Mouse (Mus musculus) C3H10T1/2 (cell line): Measurements from ENCODE around the gene Hist1h2af. TPM values are rescaled to one million over a fixed set of nuclear protein-coding genes. Genes with fewer than 3 reads are reported as not detected.

Experiments
- polyA plus RNA-seq, 2 experiments: library from polyadenylated mRNA; unstranded; fragments of >200 nt; fragmentation: generic; extraction: Trizol; gene quantifications; one replicate each; pipeline ENCODE4 v1.2.1; 2012; ENCODE audit warnings: missing spikeins in 2 of 2

Gene Hist1h2af
- polyA plus RNA-seq = 10 to 100 TPM; 20.1 to 25.8 TPM

DNA sequence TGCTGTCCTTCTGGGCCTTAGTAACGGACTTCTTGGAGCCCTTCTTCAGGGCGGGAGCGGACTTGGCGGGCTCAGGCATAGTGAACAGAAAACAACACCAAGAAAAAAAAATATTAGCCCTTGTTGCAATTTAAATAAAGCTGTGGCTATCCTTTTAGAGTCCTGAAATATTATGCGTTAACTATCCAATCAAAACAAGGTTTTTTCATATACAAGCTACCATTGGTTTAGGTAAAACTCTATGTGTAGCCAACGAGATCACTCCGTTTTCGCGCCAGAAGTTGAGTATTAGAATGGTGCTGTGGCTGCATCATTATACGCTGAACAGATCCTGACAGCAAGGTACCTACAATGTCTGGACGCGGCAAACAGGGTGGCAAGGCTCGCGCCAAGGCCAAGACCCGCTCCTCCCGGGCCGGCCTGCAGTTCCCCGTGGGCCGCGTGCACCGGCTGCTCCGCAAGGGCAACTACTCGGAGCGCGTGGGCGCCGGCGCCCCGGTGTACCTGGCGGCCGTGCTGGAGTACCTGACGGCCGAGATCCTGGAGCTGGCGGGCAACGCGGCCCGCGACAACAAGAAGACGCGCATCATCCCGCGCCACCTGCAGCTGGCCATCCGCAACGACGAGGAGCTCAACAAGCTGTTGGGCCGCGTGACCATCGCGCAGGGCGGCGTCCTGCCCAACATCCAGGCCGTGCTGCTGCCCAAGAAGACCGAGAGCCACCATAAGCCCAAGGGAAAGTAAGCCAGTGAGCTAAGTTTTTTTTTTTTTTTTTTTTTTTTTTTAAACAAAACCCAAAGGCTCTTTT is at the start of gene Hist1h2af:
Gene Hist1h2af, plus strand, starts transcription at position 347 of the 808 bp plus-strand sequence.

GRCm38 (mm10) chr13:23488400-23489322 is 45.0 kb upstream of the Hist1h2af start, which contains the start of gene Btn2a2:
Gene Btn2a2 (minus strand): TSS chr13:23488857.

DNA sequence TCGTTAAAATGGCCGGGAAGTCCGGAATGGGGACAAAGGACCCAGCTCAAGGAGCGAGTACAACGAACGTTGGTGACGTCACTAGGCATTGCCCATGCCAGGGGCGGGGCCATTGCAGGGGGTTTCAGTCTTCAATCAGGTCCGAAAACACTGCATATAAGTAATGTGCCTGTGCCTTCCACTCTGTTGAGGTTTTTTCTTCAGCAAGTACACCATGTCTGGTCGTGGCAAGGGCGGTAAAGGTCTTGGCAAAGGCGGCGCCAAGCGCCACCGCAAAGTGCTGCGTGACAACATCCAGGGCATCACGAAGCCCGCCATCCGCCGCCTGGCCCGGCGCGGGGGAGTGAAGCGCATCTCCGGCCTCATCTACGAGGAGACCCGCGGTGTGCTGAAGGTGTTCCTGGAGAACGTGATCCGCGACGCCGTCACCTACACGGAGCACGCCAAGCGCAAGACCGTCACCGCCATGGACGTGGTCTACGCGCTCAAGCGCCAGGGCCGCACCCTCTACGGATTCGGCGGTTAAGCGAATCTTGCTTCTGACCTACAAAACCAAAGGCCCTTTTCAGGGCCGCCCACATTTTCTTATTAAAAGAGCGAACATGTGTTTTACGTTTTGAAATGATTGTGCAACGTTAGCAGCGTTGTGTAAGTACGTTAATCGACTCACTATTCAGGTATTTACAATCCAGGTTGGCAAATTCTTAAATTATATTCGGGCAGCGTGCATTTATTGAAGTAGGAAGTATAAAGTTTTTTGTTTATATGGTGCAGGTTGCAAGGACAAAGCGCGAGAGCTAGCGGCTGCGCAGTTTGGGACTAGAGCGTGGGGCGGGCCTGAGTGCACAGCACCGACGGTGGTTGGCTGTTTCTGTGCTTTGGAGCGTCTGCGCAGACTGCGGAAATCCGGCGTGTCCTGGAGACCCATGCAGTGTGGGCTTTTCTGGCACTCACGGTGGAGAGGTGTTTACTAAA is 2.5 kb upstream of the Hist1h2af start, which contains the start of gene Hist1h4h:
Gene Hist1h4h, plus strand, starts transcription at position 150 of the 975 bp plus-strand sequence.

GRCm38 (mm10) chr13:23535137-23536075 is 1.7 kb downstream of the Hist1h2af start, which contains the start of gene Hist1h3g:
Gene Hist1h3g (plus strand): TSS chr13:23535422.

DNA sequence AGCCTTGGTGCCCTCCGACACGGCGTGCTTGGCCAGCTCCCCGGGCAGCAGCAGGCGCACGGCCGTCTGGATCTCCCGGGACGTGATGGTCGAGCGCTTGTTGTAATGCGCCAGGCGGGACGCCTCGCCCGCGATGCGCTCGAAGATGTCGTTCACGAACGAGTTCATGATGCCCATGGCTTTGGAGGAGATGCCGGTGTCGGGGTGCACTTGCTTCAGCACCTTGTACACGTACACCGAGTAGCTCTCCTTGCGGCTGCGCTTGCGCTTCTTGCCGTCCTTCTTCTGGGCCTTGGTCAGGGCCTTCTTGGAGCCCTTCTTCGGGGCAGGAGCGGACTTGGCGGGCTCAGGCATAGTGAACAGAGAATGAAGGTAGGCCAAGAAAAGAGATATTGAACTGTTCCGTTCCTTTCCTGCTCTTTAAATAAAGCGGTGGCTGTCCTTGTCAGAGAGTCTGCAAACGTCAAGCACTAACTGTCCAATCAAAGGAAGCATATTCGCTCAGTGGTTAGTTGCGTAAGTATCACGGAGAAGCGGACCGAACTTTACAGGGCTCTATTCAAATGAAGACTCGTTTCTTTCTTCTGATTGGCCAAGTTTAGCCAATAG is 9.4 kb downstream of the Hist1h2af start, which contains the start of gene Hist1h2bh:
Gene Hist1h2bh, minus strand, starts transcription at position 394 of the 609 bp plus-strand sequence.

DNA sequence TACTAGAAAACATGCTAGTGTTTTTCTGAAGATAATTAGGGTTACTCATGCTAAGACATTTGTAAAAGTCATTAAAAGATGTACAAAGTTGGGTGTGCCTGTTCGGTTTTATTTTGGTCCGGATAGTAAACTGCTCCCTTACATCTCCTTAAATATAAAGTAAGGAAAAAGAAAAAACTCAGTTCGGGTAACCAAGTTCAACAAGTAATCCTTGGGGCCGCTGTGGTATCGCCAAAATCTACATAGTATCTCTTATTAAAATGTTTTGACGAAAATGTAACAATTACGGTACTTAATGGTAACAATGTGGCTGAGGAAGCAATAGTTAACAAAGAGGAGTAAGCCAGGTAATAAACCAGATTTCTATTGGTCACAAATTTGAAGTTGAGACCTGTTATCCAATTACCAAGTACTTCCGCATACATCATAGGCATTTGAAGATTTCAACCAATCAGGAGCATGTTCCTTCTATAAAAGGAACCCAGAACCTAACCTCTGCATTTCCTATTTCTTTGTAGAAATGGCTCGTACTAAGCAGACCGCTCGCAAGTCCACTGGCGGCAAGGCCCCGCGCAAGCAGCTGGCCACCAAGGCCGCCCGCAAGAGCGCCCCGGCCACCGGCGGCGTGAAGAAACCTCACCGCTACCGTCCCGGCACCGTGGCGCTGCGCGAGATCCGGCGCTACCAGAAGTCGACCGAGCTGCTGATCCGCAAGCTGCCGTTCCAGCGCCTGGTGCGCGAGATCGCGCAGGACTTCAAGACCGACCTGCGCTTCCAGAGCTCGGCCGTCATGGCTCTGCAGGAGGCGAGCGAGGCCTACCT is 10.5 kb downstream of the Hist1h2af start, which contains the start of gene Hist1h3f:
Gene Hist1h3f, plus strand, starts transcription at position 88 of the 822 bp plus-strand sequence.

GRCm38 (mm10) chr13:23551146-23551834 is 17.6 kb downstream of the Hist1h2af start, which contains the start of gene Hist1h4f:
Gene Hist1h4f (minus strand): TSS chr13:23551648.

DNA sequence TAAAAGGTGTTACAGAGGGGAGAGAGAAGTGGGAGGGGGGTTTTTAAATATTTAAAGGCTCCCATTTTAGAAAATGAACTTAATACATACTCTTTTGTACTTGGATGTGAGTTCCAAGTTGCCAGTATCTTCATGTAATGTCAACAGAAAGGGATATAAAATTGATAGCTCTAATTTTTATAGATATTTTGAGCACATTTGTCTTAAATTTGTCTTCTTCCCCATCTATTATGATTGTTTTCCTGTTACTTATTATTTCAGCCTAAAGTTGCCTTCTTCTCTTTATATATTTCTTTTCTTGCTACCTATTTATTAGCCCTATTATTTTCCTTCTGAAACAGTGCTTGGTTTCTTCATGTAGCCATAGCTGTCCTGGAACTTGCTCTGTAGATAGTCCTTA is 19.3 kb downstream of the Hist1h2af start, which contains the start of gene Hist1h1d:
Gene Hist1h1d, plus strand, starts transcription at position 301 of the 400 bp plus-strand sequence.

GRCm38 (mm10) chr13:23561883-23562659 is 28.4 kb downstream of the Hist1h2af start, which contains the start of gene Hist1h3e:
Gene Hist1h3e (minus strand): TSS chr13:23562369.

GRCm38 (mm10) chr13:23571022-23571503 is 37.4 kb downstream of the Hist1h2af start, which contains the start of the genes Hist1h2ae and Hist1h2bg:
Gene Hist1h2ae (minus strand): TSS chr13:23571220.
Gene Hist1h2bg (plus strand): TSS chr13:23571396.

DNA sequence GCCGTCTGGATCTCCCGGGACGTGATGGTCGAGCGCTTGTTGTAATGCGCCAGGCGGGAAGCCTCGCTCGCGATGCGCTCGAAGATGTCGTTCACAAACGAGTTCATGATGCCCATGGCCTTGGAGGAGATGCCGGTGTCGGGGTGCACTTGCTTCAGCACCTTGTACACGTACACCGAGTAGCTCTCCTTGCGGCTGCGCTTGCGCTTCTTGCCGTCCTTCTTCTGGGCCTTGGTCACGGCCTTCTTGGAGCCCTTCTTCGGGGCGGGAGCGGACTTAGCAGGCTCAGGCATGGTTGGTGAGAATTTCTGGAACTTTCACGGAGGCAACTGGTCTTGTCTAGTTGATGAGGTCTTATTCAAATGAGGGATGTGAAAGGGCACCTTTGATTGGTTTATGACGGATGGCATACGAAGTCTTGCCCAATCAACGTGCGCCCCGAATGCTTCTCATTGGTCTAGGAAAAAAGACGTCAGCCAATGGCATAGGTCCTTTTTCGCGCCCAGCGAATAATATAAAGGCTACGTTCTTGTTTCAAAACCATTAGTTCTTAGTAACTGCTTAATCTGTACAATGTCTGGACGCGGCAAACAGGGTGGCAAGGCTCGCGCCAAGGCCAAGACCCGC is 40.3 kb downstream of the Hist1h2af start, which contains the start of the genes Hist1h2bf and Hist1h2ad:
Gene Hist1h2bf, minus strand, starts transcription at position 299 of the 627 bp plus-strand sequence.
Gene Hist1h2ad, plus strand, starts transcription at position 484 of the 627 bp plus-strand sequence.

DNA sequence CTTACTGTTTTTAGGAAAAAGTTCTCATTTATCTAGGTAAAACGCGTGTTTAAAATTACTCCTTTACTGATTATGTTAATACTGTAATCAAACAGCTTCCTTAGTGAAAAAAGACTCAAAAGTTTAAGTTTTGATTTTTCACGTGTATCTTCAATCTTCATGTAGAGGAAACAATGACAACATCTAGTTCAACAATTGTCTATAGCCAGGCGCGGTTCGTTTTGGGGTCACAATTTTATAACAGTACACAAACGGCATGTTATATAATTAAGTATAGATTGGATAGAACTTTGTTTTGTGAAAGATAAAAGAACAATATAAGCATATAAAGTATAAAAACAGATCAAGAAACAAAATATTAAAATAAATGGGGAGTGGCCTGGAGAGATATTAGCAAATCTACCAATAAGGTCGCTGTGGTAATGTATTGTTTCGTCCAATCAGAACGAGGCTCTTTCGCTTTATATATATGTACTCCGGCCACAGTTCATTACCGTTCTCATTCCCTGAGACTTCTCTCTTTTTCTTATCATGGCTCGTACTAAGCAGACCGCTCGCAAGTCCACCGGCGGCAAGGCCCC is 41.7 kb downstream of the Hist1h2af start, which contains the start of gene Hist1h3d:
Gene Hist1h3d, plus strand, starts transcription at position 493 of the 581 bp plus-strand sequence.

GRCm38 (mm10) chr13:23581408-23582218 is 47.9 kb downstream of the Hist1h2af start, which contains the start of gene Hist1h4d:
Gene Hist1h4d (plus strand): TSS chr13:23581598.

